Mouse (Mus musculus): ENCODE measurements around the gene Heatr3. TPM values are rescaled to one million over a fixed set of nuclear protein-coding genes. Genes with fewer than 3 reads are reported as not detected.

Gene Heatr3
- 24.3 and 33.7 TPM in 2 replicates for polyA plus RNA-seq (2015; fragmentation: Nextera tagmentation; extraction: Ambion mirVana)

GRCm38 (mm10) chr8:88137748-88138484, at the start of gene Heatr3:
TSS of gene Heatr3 (plus strand) at chr8:88137855.
- peak within 1 kb of the TSS; percentile 90 for H3K4me2 ChIP-seq
- peak within 1 kb of the TSS; percentile 93 for H3K4me3 ChIP-seq
- under 1% methylated on average over 79 of the region's 79 CpGs for WGBS
- peak within 1 kb of the TSS; percentile 95 for H3K27ac ChIP-seq
- peak within 1 kb of the TSS; percentile 91 for H3K9ac ChIP-seq
- peak; percentile 97 for ATAC-seq (replicated peaks; ENCODE audit: insufficient number of reproducible peaks, insufficient read depth, low FRiP score, low read depth)
- H3K4me1 ChIP-seq (replicated peaks) = peaks cover 11% of the 10 kb centered on the region
- peaks cover 55% of the 10 kb centered on the region for H3K36me3 ChIP-seq
- H3K27me3 ChIP-seq = no peaks in the 10 kb centered on the region
- H3K9me3 ChIP-seq (replicated peaks) = no peaks in the 10 kb centered on the region

DNA sequence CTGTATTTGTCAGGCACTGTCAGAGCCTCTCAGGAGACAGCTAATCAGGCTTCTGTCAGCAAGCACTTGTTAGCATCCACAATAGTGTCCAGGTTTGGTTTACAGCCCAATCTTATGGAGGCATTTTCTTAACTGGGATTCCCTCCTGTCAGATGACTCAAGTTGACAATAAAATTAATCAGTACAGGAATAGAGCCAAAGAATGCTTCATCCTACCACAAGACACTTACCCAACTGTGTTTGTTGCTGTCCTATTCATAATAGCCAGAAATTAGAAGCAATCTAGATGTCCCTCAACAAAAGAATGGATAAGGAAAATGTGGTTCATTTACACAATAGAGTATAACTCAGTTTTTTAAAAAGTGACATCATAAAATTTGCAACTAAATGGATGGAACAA, 49.6 kb upstream of the Heatr3 start:
- Histone ChIP-seq H3K9me3 (replicated peaks) (no peaks in the 10 kb centered on the region), H3K27me3 (no peaks in the 10 kb centered on the region), H3K27ac (no peak overlapping the region), H3K36me3 (no peaks in the 10 kb centered on the region), H3K4me1 (replicated peaks) (no peaks in the 10 kb centered on the region), H3K9ac (no peak overlapping the region), H3K4me3 (no peak overlapping the region), H3K4me2 (no peak overlapping the region)
- no peak for ATAC-seq (replicated peaks; ENCODE audit: insufficient number of reproducible peaks, insufficient read depth, low FRiP score, low read depth)

DNA sequence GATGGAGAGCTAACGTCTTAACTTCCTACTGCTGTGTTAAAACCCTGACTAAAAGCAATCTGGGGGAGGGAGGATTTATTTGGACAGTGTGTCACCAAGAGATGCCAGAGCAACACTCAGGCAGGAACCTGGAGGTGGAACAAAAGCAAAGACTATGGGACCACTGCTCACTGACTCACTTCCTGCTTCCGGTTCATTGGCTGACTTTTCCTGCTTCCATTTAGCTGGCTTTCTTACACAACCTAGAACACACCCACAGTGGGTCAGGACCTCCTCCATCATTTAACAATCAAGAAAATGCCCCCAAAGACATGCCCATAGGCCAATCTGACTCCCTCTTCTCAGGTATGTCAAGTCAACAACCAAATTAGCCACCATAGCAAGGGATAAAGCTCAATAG, 46.0 kb upstream of the Heatr3 start:
- 73% methylated on average over 2 of the region's 2 CpGs for WGBS
- Histone ChIP-seq H3K27ac (no peak overlapping the region), H3K4me3 (no peak overlapping the region), H3K36me3 (no peaks in the 10 kb centered on the region), H3K9ac (no peak overlapping the region), H3K27me3 (no peaks in the 10 kb centered on the region), H3K4me2 (no peak overlapping the region), H3K9me3 (replicated peaks) (no peaks in the 10 kb centered on the region), H3K4me1 (replicated peaks) (no peaks in the 10 kb centered on the region)
- no peak for ATAC-seq (replicated peaks; ENCODE audit: insufficient number of reproducible peaks, insufficient read depth, low FRiP score, low read depth)

DNA sequence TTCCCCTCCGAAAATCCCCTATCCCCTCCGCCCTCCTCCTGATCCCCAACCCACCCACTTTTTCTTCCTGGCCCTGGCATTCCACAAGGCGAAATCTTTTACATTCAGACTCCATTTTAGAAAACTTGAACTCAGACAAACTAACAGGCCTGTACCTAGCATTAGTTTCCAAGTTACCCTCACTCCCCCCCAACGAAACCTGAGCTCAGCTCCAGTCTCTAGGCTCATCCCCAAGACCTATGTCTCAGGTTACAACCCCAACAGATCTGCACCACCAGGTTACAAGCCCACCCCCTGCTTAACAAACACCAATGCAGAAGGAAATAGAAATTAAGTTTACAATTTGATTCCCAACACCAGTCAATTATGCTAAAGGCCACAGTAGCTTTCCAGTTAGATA, 44.3 kb upstream of the Heatr3 start:
- Histone ChIP-seq H3K4me3 (no peak overlapping the region), H3K9ac (no peak overlapping the region), H3K4me2 (no peak overlapping the region), H3K4me1 (replicated peaks) (no peaks in the 10 kb centered on the region), H3K36me3 (no peaks in the 10 kb centered on the region), H3K27me3 (no peaks in the 10 kb centered on the region), H3K27ac (no peak overlapping the region), H3K9me3 (replicated peaks) (no peaks in the 10 kb centered on the region)
- ATAC-seq (replicated peaks; ENCODE audit: insufficient number of reproducible peaks, insufficient read depth, low FRiP score, low read depth) = no peak
- 69% methylated on average over 4 of the region's 4 CpGs for WGBS

DNA sequence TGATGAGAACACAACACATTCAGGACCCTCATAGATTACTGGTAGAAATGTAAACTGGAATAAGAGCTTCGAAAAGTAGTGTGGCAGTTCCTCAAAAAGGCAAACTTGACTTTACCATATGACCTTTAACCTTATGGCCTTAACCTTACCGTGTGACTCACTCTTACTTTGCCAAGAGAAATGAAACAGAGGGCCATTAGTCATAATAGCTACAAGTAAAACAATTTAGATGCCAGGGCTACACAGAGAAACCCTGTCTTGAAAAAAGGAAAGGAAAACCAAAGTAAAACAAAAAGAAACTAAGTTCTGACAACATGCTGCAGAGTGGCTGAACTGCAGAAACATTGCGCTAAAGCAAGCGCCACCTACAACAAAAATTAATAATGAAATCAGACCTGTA, 38.8 kb upstream of the Heatr3 start:
- no peak overlapping the region for H3K4me3 ChIP-seq
- H3K27me3 ChIP-seq = no peaks in the 10 kb centered on the region
- 76% methylated on average over 4 of the region's 4 CpGs for WGBS
- no peak for ATAC-seq (replicated peaks; ENCODE audit: insufficient number of reproducible peaks, insufficient read depth, low FRiP score, low read depth)
- H3K9me3 ChIP-seq (replicated peaks) = no peaks in the 10 kb centered on the region
- no peak overlapping the region for H3K4me2 ChIP-seq
- H3K9ac ChIP-seq = no peak overlapping the region
- no peaks in the 10 kb centered on the region for H3K36me3 ChIP-seq
- no peak overlapping the region for H3K27ac ChIP-seq
- no peaks in the 10 kb centered on the region for H3K4me1 ChIP-seq (replicated peaks)

- Histone ChIP-seq H3K4me1 (replicated peaks) (no peaks in the 10 kb centered on the region), H3K27ac (no peak overlapping the region), H3K36me3 (no peaks in the 10 kb centered on the region), H3K9me3 (replicated peaks) (no peaks in the 10 kb centered on the region), H3K4me3 (no peak overlapping the region), H3K4me2 (no peak overlapping the region), H3K27me3 (no peaks in the 10 kb centered on the region), H3K9ac (no peak overlapping the region)
- 0% methylated on average over 1 of the region's 1 CpGs for WGBS
- no peak for ATAC-seq (replicated peaks; ENCODE audit: insufficient number of reproducible peaks, insufficient read depth, low FRiP score, low read depth)
These were observed 38.1 kb upstream of the Heatr3 start for GRCm38 (mm10) chr8:88099526-88099925.

GRCm38 (mm10) chr8:88109241-88109640, 28.4 kb upstream of the Heatr3 start:
- Histone ChIP-seq H3K9me3 (replicated peaks) (no peaks in the 10 kb centered on the region), H3K9ac (no peak overlapping the region), H3K4me2 (no peak overlapping the region), H3K36me3 (no peaks in the 10 kb centered on the region), H3K4me1 (replicated peaks) (no peaks in the 10 kb centered on the region), H3K27me3 (peaks cover 1% of the 10 kb centered on the region; the same call in 1 of the 2 replicates), H3K27ac (no peak overlapping the region), H3K4me3 (no peak overlapping the region)
- no peak for ATAC-seq (replicated peaks; ENCODE audit: insufficient number of reproducible peaks, insufficient read depth, low FRiP score, low read depth)
- 90% methylated on average over 4 of the region's 4 CpGs for WGBS

DNA sequence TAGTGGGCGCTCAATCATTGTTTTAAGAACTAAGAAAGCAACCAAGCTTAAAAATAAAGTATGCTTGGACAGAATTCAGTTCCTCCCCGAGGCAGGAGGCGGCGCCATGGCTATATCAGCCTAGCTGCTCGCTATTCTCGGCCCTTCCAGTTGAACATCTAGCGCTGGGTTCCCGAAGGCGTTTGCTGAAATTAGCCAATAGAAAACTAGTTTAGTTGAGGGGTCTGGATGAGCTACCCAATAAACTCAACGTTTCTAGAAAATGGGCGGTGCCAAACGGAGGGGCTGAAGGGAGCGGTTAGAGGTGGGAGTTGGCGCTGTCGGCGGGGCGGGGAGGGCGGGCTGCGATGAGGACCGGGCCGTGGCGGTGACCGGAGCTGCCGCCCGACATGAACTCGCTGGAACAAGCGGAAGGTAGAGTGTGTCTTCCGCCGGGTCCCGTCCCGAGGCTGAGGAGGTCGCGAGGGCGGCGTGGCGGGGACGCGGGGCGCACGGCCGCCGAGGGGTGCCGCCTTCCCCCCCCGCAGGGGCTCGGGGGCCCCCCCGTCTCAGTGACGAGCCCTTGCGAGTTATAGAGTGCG, 19.1 kb upstream of the Heatr3 start, which contains the start of gene Cnep1r1:
Gene Cnep1r1, plus strand, starts transcription at position 314 of the 581 bp plus-strand sequence.
- peaks cover 18% of the 10 kb centered on the region for H3K36me3 ChIP-seq
- ATAC-seq (replicated peaks; ENCODE audit: insufficient number of reproducible peaks, insufficient read depth, low FRiP score, low read depth) = peak; percentile 100
- no peaks in the 10 kb centered on the region for H3K9me3 ChIP-seq (replicated peaks)
- peaks cover 8% of the 10 kb centered on the region; the same call in 1 of the 2 replicates for H3K27me3 ChIP-seq
- under 1% methylated on average over 49 of the region's 49 CpGs for WGBS
- H3K4me3 ChIP-seq = peak within 1 kb of the TSS; percentile 95
- H3K4me1 ChIP-seq (replicated peaks) = peaks cover 6% of the 10 kb centered on the region
- H3K27ac ChIP-seq = peak within 1 kb of the TSS; percentile 84
- peak within 1 kb of the TSS; percentile 94 for H3K9ac ChIP-seq
- peak within 1 kb of the TSS; percentile 68 for H3K4me2 ChIP-seq

DNA sequence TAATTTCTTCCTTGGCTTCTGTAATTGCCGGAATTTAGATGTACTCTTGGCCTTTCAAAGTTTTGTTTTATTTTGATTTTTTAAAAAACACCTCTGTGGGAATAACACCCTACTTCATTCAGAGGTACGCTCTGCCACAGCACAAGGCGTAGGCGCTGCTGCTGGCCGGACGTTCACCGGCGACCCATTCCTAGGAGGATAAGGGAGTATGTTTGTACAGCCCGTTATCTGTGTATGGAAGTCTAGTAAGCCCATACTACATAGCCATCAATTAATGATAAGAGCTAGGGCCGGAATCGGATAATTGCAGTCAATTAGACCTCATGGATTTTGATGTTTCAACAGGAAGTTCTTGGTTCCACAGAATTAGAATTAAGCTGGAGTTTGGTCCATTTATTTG, 18.6 kb upstream of the Heatr3 start:
- peaks cover 8% of the 10 kb centered on the region; the same call in 1 of the 2 replicates for H3K27me3 ChIP-seq
- peaks cover 6% of the 10 kb centered on the region for H3K4me1 ChIP-seq (replicated peaks)
- no peaks in the 10 kb centered on the region for H3K9me3 ChIP-seq (replicated peaks)
- H3K4me2 ChIP-seq = peak overlapping the region; percentile 68
- under 1% methylated on average over 11 of the region's 11 CpGs for WGBS
- no peak for ATAC-seq (replicated peaks; ENCODE audit: insufficient number of reproducible peaks, insufficient read depth, low FRiP score, low read depth)
- H3K4me3 ChIP-seq = peak overlapping the region; percentile 95
- H3K9ac ChIP-seq = peak overlapping the region; percentile 94
- peaks cover 18% of the 10 kb centered on the region for H3K36me3 ChIP-seq
- H3K27ac ChIP-seq = peak overlapping the region; percentile 84

DNA sequence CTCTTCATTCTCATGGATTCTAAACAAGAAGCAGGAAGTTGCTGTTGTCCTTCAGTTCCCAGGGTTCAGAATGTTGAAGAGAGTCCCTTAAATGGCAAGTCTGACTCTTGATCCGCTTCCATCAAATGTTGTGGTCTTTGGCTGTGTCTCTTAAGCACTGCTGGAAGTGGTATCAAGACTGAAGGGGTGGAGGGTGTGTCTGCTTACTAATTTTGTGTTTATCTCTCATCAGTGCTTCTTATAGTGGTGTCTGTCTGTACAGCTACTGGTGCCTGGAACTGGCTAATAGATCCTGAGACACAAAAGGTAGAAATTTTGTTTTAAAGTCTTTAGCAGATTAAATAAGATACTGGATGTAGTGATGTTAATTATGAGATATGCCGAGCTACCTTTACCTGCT, 12.8 kb upstream of the Heatr3 start:
- WGBS = 89% methylated on average over 2 of the region's 2 CpGs
- Histone ChIP-seq H3K27me3 (no peaks in the 10 kb centered on the region), H3K4me3 (no peak overlapping the region), H3K36me3 (peaks cover 49% of the 10 kb centered on the region), H3K9me3 (replicated peaks) (no peaks in the 10 kb centered on the region), H3K27ac (no peak overlapping the region), H3K4me2 (no peak overlapping the region), H3K4me1 (replicated peaks) (no peaks in the 10 kb centered on the region), H3K9ac (no peak overlapping the region)
- ATAC-seq (replicated peaks; ENCODE audit: insufficient number of reproducible peaks, insufficient read depth, low FRiP score, low read depth) = no peak

GRCm38 (mm10) chr8:88129397-88129796, 8.3 kb upstream of the Heatr3 start:
- Histone ChIP-seq H3K4me2 (no peak overlapping the region), H3K4me1 (replicated peaks) (no peaks in the 10 kb centered on the region), H3K4me3 (no peak overlapping the region), H3K9ac (no peak overlapping the region), H3K36me3 (peaks cover 66% of the 10 kb centered on the region), H3K9me3 (replicated peaks) (no peaks in the 10 kb centered on the region), H3K27me3 (no peaks in the 10 kb centered on the region), H3K27ac (no peak overlapping the region)
- WGBS = 89% methylated on average over 4 of the region's 4 CpGs
- ATAC-seq (replicated peaks; ENCODE audit: insufficient number of reproducible peaks, insufficient read depth, low FRiP score, low read depth) = no peak

Data from heart, embryonic 15.5 days (tissue).